Mouse (Mus musculus): ENCODE data around the gene Sphk2. TPM values are rescaled to one million over a fixed set of nuclear protein-coding genes. Genes with fewer than 3 reads are reported as not detected.

The Sphk2 gene
- total and polyA plus RNA-seq, 3 experiments = 15.9 to 24.9 (median 18.2) TPM

DNA sequence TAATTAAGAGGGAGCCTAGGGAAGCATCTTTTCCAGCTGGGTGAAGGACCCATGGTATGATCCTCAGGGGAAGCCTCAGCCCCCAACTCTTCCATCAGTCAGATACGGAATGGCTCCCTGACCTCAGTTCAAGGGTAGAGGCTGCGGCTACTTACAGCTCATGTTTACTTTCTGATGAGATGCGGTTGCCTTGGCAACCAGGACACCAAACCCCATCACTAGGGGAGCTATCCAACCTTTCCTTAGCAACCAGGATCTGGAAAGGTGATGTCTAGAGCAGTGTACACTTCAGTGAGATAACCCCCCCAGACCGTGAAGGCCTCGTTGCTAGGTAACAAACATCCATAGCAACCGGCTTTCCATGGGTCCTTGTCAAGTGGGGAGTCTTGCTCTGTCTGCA lies 8.8 kb downstream of the Sphk2 start:
- 33% methylated on average over 6 of the region's 6 CpGs for WGBS
- no peak for DNase-seq

DNA sequence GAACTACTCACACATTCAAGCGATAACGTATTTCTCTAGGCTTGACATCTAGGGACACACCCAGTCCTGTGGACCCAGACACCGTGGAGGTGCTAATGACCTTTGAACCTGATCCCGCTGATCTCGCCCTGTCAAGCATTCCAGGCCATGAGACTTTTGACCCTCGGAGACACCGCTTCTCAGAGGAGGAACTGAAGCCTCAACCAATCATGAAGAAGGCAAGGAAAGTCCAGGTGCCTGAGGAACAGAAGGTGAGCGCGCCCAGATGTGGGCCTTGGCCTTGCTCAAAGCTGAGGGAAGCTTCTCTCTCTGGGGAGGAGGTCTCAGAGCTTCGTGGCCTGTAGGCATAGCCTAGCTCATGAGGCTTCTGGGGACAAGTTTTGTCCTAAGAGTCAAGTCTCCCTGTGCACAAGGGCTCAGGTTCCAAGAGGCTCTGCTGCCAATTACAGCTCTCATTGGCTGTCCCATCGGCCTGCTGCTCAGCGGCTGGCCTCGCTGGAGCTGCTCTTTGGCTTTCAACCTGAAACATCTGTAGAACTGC lies 9.5 kb downstream of the Sphk2 start:
- peaks cover 26% of the 10 kb centered on the region for H3K36me3 ChIP-seq (ENCODE audit: control insufficient read depth, insufficient read depth, low read length)
- peak overlapping the region; percentile 64 for H3K9ac ChIP-seq (ENCODE audit: low read depth, low read length)
- intact Hi-C loops (cut with DNase I) = no loop called here
- no peaks in the 10 kb centered on the region for H3K79me2 ChIP-seq (replicated peaks; ENCODE audit: control insufficient read depth, insufficient read depth, low read length)
- TF ChIP-seq EP300 (IDR thresholded peaks at IDR 0.05; ENCODE audit: insufficient read depth, low read depth, low read length) (peak; percentile 4), POLR2A (IDR thresholded peaks at IDR 0.05; ENCODE audit: insufficient read depth, low read depth, low read length) (peak; percentile 47; the same call in 1 of the 2 replicates), CTCF (IDR thresholded peaks at IDR 0.05) (no peak)
- peak overlapping the region; percentile 99 for H3K27ac ChIP-seq
- H3K27me3 ChIP-seq (ENCODE audit: control insufficient read depth, insufficient read depth, low read length) = no peaks in the 10 kb centered on the region
- peak overlapping the region; percentile 43 for H3K4me3 ChIP-seq
- 32% methylated on average over 13 of the region's 13 CpGs for WGBS
- H3K4me1 ChIP-seq (ENCODE audit: control insufficient read depth, insufficient read depth, low read length) = peaks cover 18% of the 10 kb centered on the region
- DNase-seq = peak in 1 of 2 experiments; percentile 61

More for the DNA sequence above, 8.8 kb downstream of the Sphk2 start:
- H3K79me2 ChIP-seq (replicated peaks; ENCODE audit: control insufficient read depth, insufficient read depth, low read length) = no peaks in the 10 kb centered on the region
- peak overlapping the region; percentile 64; the same call in 1 of the 2 replicates for H3K9ac ChIP-seq (ENCODE audit: low read depth, low read length)
- no peak for TF ChIP-seq CTCF (IDR thresholded peaks at IDR 0.05)
- peak; percentile 36; the same call in 1 of the 2 replicates for TF ChIP-seq EP300 (IDR thresholded peaks at IDR 0.05; ENCODE audit: insufficient read depth, low read depth, low read length)
- intact Hi-C loops (cut with DNase I) = no loop called here
- peak overlapping the region; percentile 99 for H3K27ac ChIP-seq
- peaks cover 26% of the 10 kb centered on the region for H3K36me3 ChIP-seq (ENCODE audit: control insufficient read depth, insufficient read depth, low read length)
- H3K27me3 ChIP-seq (ENCODE audit: control insufficient read depth, insufficient read depth, low read length) = no peaks in the 10 kb centered on the region
- H3K4me3 ChIP-seq = no peak overlapping the region; the same call in 1 of the 2 replicates
- peaks cover 15% of the 10 kb centered on the region for H3K4me1 ChIP-seq (ENCODE audit: control insufficient read depth, insufficient read depth, low read length)

GRCm38 (mm10) chr7:45707375-45707967 lies 10.3 kb downstream of the Sphk2 start:
- TF ChIP-seq EP300 (IDR thresholded peaks at IDR 0.05; ENCODE audit: insufficient read depth, low read depth, low read length) (peak; percentile 100), POLR2A (IDR thresholded peaks at IDR 0.05; ENCODE audit: insufficient read depth, low read depth, low read length) (peak; percentile 87), CTCF (IDR thresholded peaks at IDR 0.05) (no peak)
- Histone ChIP-seq H3K9ac (ENCODE audit: low read depth, low read length) (peak overlapping the region; percentile 80), H3K27me3 (ENCODE audit: control insufficient read depth, insufficient read depth, low read length) (no peaks in the 10 kb centered on the region), H3K4me3 (peak overlapping the region; percentile 91), H3K27ac (peak overlapping the region; percentile 99), H3K4me1 (ENCODE audit: control insufficient read depth, insufficient read depth, low read length) (peaks cover 18% of the 10 kb centered on the region), H3K79me2 (replicated peaks; ENCODE audit: control insufficient read depth, insufficient read depth, low read length) (no peaks in the 10 kb centered on the region), H3K36me3 (ENCODE audit: control insufficient read depth, insufficient read depth, low read length) (peaks cover 23% of the 10 kb centered on the region)
- WGBS = under 1% methylated on average over 27 of the region's 27 CpGs
- intact Hi-C loops (cut with DNase I) = no loop called here
- DNase-seq = peak; percentile 97 to 99

GRCm38 (mm10) chr7:45706721-45707241 lies 11.0 kb downstream of the Sphk2 start:
- Histone ChIP-seq H3K27ac (peak overlapping the region; percentile 99), H3K9ac (ENCODE audit: low read depth, low read length) (peak overlapping the region; percentile 97), H3K4me3 (peak overlapping the region; percentile 91), H3K36me3 (ENCODE audit: control insufficient read depth, insufficient read depth, low read length) (peaks cover 23% of the 10 kb centered on the region), H3K79me2 (replicated peaks; ENCODE audit: control insufficient read depth, insufficient read depth, low read length) (no peaks in the 10 kb centered on the region), H3K27me3 (ENCODE audit: control insufficient read depth, insufficient read depth, low read length) (no peaks in the 10 kb centered on the region), H3K4me1 (ENCODE audit: control insufficient read depth, insufficient read depth, low read length) (peaks cover 18% of the 10 kb centered on the region)
- TF ChIP-seq POLR2A (IDR thresholded peaks at IDR 0.05; ENCODE audit: insufficient read depth, low read depth, low read length) = peak; percentile 71
- peak; percentile 25; the same call in 1 of the 2 replicates for TF ChIP-seq CTCF (IDR thresholded peaks at IDR 0.05)
- TF ChIP-seq EP300 (IDR thresholded peaks at IDR 0.05; ENCODE audit: insufficient read depth, low read depth, low read length) = no peak
- intact Hi-C loops (cut with DNase I) = no loop called here
- WGBS = 3% methylated on average over 37 of the region's 45 CpGs
- peak; percentile 91 to 92 for DNase-seq

- peaks cover 18% of the 10 kb centered on the region for H3K4me1 ChIP-seq (ENCODE audit: control insufficient read depth, insufficient read depth, low read length)
- H3K27me3 ChIP-seq (ENCODE audit: control insufficient read depth, insufficient read depth, low read length) = no peaks in the 10 kb centered on the region
- WGBS = 0% methylated on average over 7 of the region's 7 CpGs
- H3K79me2 ChIP-seq (replicated peaks; ENCODE audit: control insufficient read depth, insufficient read depth, low read length) = no peaks in the 10 kb centered on the region
- H3K9ac ChIP-seq (ENCODE audit: low read depth, low read length) = peak overlapping the region; percentile 97
- H3K36me3 ChIP-seq (ENCODE audit: control insufficient read depth, insufficient read depth, low read length) = peaks cover 23% of the 10 kb centered on the region
- peak; percentile 87 for DNase-seq
- H3K27ac ChIP-seq = peak overlapping the region; percentile 99
- peak overlapping the region; percentile 91 for H3K4me3 ChIP-seq
- intact Hi-C loops (cut with DNase I) = no loop called here
- peak; percentile 98 for TF ChIP-seq EP300 (IDR thresholded peaks at IDR 0.05; ENCODE audit: insufficient read depth, low read depth, low read length)
- no peak for TF ChIP-seq CTCF (IDR thresholded peaks at IDR 0.05)
- peak; percentile 90 for TF ChIP-seq POLR2A (IDR thresholded peaks at IDR 0.05; ENCODE audit: insufficient read depth, low read depth, low read length)
Observed at GRCm38 (mm10) chr7:45705873-45706281, 11.9 kb downstream of the Sphk2 start.

- H3K4me3 ChIP-seq = peak overlapping the region; percentile 91
- H3K4me1 ChIP-seq (ENCODE audit: control insufficient read depth, insufficient read depth, low read length) = peaks cover 20% of the 10 kb centered on the region
- H3K36me3 ChIP-seq (ENCODE audit: control insufficient read depth, insufficient read depth, low read length) = peaks cover 23% of the 10 kb centered on the region
- no peaks in the 10 kb centered on the region for H3K79me2 ChIP-seq (replicated peaks; ENCODE audit: control insufficient read depth, insufficient read depth, low read length)
- intact Hi-C loops (cut with DNase I) = no loop called here
- no peak for DNase-seq
- H3K9ac ChIP-seq (ENCODE audit: low read depth, low read length) = peak overlapping the region; percentile 97
- TF ChIP-seq CTCF (IDR thresholded peaks at IDR 0.05) = peak; percentile 16; the same call in 1 of the 2 replicates
- TF ChIP-seq EP300 (IDR thresholded peaks at IDR 0.05; ENCODE audit: insufficient read depth, low read depth, low read length) = no peak
- H3K27me3 ChIP-seq (ENCODE audit: control insufficient read depth, insufficient read depth, low read length) = no peaks in the 10 kb centered on the region
- WGBS = 1% methylated on average over 21 of the region's 21 CpGs
- peak overlapping the region; percentile 99 for H3K27ac ChIP-seq
Observed at GRCm38 (mm10) chr7:45705443-45705864, 12.3 kb downstream of the Sphk2 start.

All from heart, adult 2 months (tissue).